Mouse (Mus musculus): ENCODE measurements around the gene Mlh1.

GRCm38 (mm10) chr9:111312442-111313141 is 41.0 kb upstream of the Mlh1 start:
- no peak for TF ChIP-seq CTCF (IDR thresholded peaks at IDR 0.05; ENCODE audit: insufficient read depth, low read depth, low read length)
- no peak for TF ChIP-seq POLR2A (IDR thresholded peaks at IDR 0.05; ENCODE audit: insufficient read depth, low read depth, low read length)

Data from olfactory bulb, adult 2 months (tissue).